ENCODE assay signal across 9 mouse cellular contexts in genomic region chr19:42201696-42202381, GRCm38 (mm10). TPM values are rescaled to one million over a fixed set of nuclear protein-coding genes. Genes with fewer than 3 reads are reported as not detected.
DNase-seq lines count a peak whose midpoint lies in the region; ATAC-seq and TF ChIP-seq lines count a peak whose summit lies in the region.
"Had no signal": no experiment of that assay in that cellular context is flagged by ENCODE, and none has a peak within 500 bp of the region (broad histone marks: within the 10 kb centered on the region; RNA-seq: fewer than 3 reads in every experiment).

Sfrp5 (minus strand) TSS chr19:42202252.

- TF ChIP-seq CTCF in liver, postnatal 0 days (IDR thresholded peaks at IDR 0.05; ENCODE audit: low read depth), result no peak

- peaks cover 68% of the 10 kb centered on the region for H3K27me3 ChIP-seq in liver, embryonic 11.5 days (replicated peaks; ENCODE audit: control insufficient read depth, insufficient read depth, low read length)
- H3K27me3 ChIP-seq in liver, postnatal 0 days (ENCODE audit: insufficient read depth, low read length), result peaks cover 55% of the 10 kb centered on the region
- H3K27me3 ChIP-seq in embryonic facial prominence, embryonic 15.5 days, result peaks cover 68% of the 10 kb centered on the region
- peaks cover 50% of the 10 kb centered on the region for H3K27me3 ChIP-seq in hindbrain, embryonic 16.5 days (replicated peaks; ENCODE audit: control insufficient read depth, insufficient read depth, low read length)
- peaks cover 38% of the 10 kb centered on the region for H3K27me3 ChIP-seq in neural tube, embryonic 14.5 days (ENCODE audit: control insufficient read depth, insufficient read depth, low read length)

- H3K4me3 ChIP-seq in liver, embryonic 11.5 days (ENCODE audit: low read depth, low read length), result peak within 1 kb of the TSS; percentile 30
- no peak within 1 kb of the TSS for H3K4me3 ChIP-seq in liver, postnatal 0 days (ENCODE audit: low read depth, low read length)
- H3K4me3 ChIP-seq in embryonic facial prominence, embryonic 15.5 days (replicated peaks), result peak within 1 kb of the TSS; percentile 25
- peak within 1 kb of the TSS; percentile 31 for H3K4me3 ChIP-seq in hindbrain, embryonic 16.5 days (ENCODE audit: low read length)
- peak within 1 kb of the TSS; percentile 29 for H3K4me3 ChIP-seq in neural tube, embryonic 14.5 days (ENCODE audit: low read depth, low read length)

- intact Hi-C loops in left cerebral cortex, postnatal 14 days (cut with DNase I), result no loop called here

- 0 out of 2 replicates have a peak, but pooled peaks cover 4% of the 10 kb centered on the region for H3K4me1 ChIP-seq in liver, embryonic 11.5 days (replicated peaks; ENCODE audit: control insufficient read depth, insufficient read depth, low read length)
- no peaks in the 10 kb centered on the region for H3K4me1 ChIP-seq in liver, postnatal 0 days (ENCODE audit: insufficient read depth)
- H3K4me1 ChIP-seq in embryonic facial prominence, embryonic 15.5 days, result peaks cover 22% of the 10 kb centered on the region
- H3K4me1 ChIP-seq in hindbrain, embryonic 16.5 days (ENCODE audit: control insufficient read depth, insufficient read depth, low read depth, low read length), result peaks cover 13% of the 10 kb centered on the region
- peaks cover 9% of the 10 kb centered on the region for H3K4me1 ChIP-seq in neural tube, embryonic 14.5 days (ENCODE audit: control insufficient read depth, insufficient read depth, low read length)

- 1% methylated on average over 60 of the region's 60 CpGs for WGBS in liver, embryonic 11.5 days
- 4% methylated on average over 56 of the region's 60 CpGs for WGBS in liver, postnatal 0 days (ENCODE audit: insufficient replicate concordance)
- WGBS in embryonic facial prominence, embryonic 15.5 days, result 1% methylated on average over 56 of the region's 60 CpGs
- under 1% methylated on average over 43 of the region's 60 CpGs for WGBS in hindbrain, embryonic 16.5 days
- WGBS in neural tube, embryonic 14.5 days, result under 1% methylated on average over 57 of the region's 60 CpGs

- no peak for TF ChIP-seq EP300 in liver, postnatal 0 days (IDR thresholded peaks at IDR 0.05; ENCODE audit: low read depth)

- H3K27ac ChIP-seq in liver, embryonic 11.5 days (ENCODE audit: low read depth, low read length), result no peak within 1 kb of the TSS
- H3K27ac ChIP-seq in liver, postnatal 0 days (ENCODE audit: low read depth), result no peak within 1 kb of the TSS
- H3K27ac ChIP-seq in embryonic facial prominence, embryonic 15.5 days (replicated peaks), result no peak within 1 kb of the TSS
- no peak within 1 kb of the TSS for H3K27ac ChIP-seq in hindbrain, embryonic 16.5 days (ENCODE audit: low read depth, low read length)
- no peak within 1 kb of the TSS for H3K27ac ChIP-seq in neural tube, embryonic 14.5 days (ENCODE audit: low read depth, low read length)

- H3K4me2 ChIP-seq in liver, embryonic 11.5 days, result peak within 1 kb of the TSS; percentile 56
- no peak within 1 kb of the TSS for H3K4me2 ChIP-seq in liver, postnatal 0 days (ENCODE audit: low read depth, low read length)
- H3K4me2 ChIP-seq in embryonic facial prominence, embryonic 15.5 days (replicated peaks), result peak within 1 kb of the TSS; percentile 44
- peak within 1 kb of the TSS; percentile 54 for H3K4me2 ChIP-seq in hindbrain, embryonic 16.5 days (ENCODE audit: low read length)
- H3K4me2 ChIP-seq in neural tube, embryonic 14.5 days (ENCODE audit: low read depth, low read length), result peak within 1 kb of the TSS; percentile 44

- no peaks in the 10 kb centered on the region for H3K9me3 ChIP-seq in liver, embryonic 11.5 days (ENCODE audit: control insufficient read depth, low read length)
- H3K9me3 ChIP-seq in liver, postnatal 0 days (ENCODE audit: low read length), result no peaks in the 10 kb centered on the region
- no peaks in the 10 kb centered on the region for H3K9me3 ChIP-seq in embryonic facial prominence, embryonic 15.5 days (replicated peaks)
- H3K9me3 ChIP-seq in hindbrain, embryonic 16.5 days (ENCODE audit: control insufficient read depth, low read length), result no peaks in the 10 kb centered on the region
- H3K9me3 ChIP-seq in neural tube, embryonic 14.5 days (ENCODE audit: control insufficient read depth, low read length), result no peaks in the 10 kb centered on the region

- peak; percentile 51 for DNase-seq in liver, embryonic 11.5 days (ENCODE audit: low spot score)
- DNase-seq in liver, postnatal 0 days, result no peak
- DNase-seq in left cerebral cortex, postnatal 14 days (ENCODE audit: low spot score in 2 of 2), result no peak
- DNase-seq in right cerebral cortex, adult 18-20 months, result no peak
- DNase-seq in spleen, adult 18-20 months, result no peak

- no peaks in the 10 kb centered on the region for H3K36me3 ChIP-seq in liver, embryonic 11.5 days (ENCODE audit: control insufficient read depth, insufficient read depth, low read length)
- H3K36me3 ChIP-seq in liver, postnatal 0 days (replicated peaks; ENCODE audit: insufficient read depth, low read length), result no peaks in the 10 kb centered on the region
- no peaks in the 10 kb centered on the region for H3K36me3 ChIP-seq in embryonic facial prominence, embryonic 15.5 days
- no peaks in the 10 kb centered on the region for H3K36me3 ChIP-seq in hindbrain, embryonic 16.5 days (ENCODE audit: control insufficient read depth, insufficient read depth, low read length)
- H3K36me3 ChIP-seq in neural tube, embryonic 14.5 days (ENCODE audit: control insufficient read depth, insufficient read depth, low read length), result no peaks in the 10 kb centered on the region

- no peak within 1 kb of the TSS for H3K9ac ChIP-seq in liver, embryonic 11.5 days (ENCODE audit: low read depth, low read length)
- no peak within 1 kb of the TSS for H3K9ac ChIP-seq in liver, postnatal 0 days (replicated peaks)
- H3K9ac ChIP-seq in embryonic facial prominence, embryonic 15.5 days, result no peak within 1 kb of the TSS
- no peak within 1 kb of the TSS for H3K9ac ChIP-seq in hindbrain, embryonic 16.5 days (ENCODE audit: low read depth, low read length)
- H3K9ac ChIP-seq in neural tube, embryonic 14.5 days (replicated peaks; ENCODE audit: low read depth, low read length), result peak within 1 kb of the TSS; percentile 41

- no peak for ATAC-seq in liver, embryonic 11.5 days (replicated peaks; ENCODE audit: low FRiP score)
- no peak for ATAC-seq in liver, postnatal 0 days
- ATAC-seq in embryonic facial prominence, embryonic 15.5 days (ENCODE audit: insufficient number of reproducible peaks, low FRiP score, low TSS enrichment, low read depth), result no peak
- peak; percentile 53; the same call in 1 of the 2 replicates for ATAC-seq in hindbrain, embryonic 16.5 days
- ATAC-seq in neural tube, embryonic 14.5 days (ENCODE audit: low read depth), result peak; percentile 53; the same call in 1 of the 2 replicates
- ATAC-seq: Patski had no signal

RNA-seq across cellular contexts. Expression of gene Sfrp5, which starts in this region (rescaled TPM):
- 3.5 and 5.2 TPM in 2 replicates for polyA plus RNA-seq in liver, embryonic 11.5 days (2014; fragmentation: Nextera tagmentation; extraction: Ambion mirVana)
- polyA plus RNA-seq in liver, postnatal 0 days (2015; fragmentation: Nextera tagmentation; extraction: Ambion mirVana), result not detected in 2 replicates
- 6.3 and 8.7 TPM in 2 replicates for polyA plus RNA-seq in embryonic facial prominence, embryonic 15.5 days (2015; fragmentation: Nextera tagmentation; extraction: Ambion mirVana)
- 2.7 and 3.5 TPM in 2 replicates for polyA plus RNA-seq in hindbrain, embryonic 16.5 days (2015; fragmentation: Nextera tagmentation; extraction: Ambion mirVana)
- polyA plus RNA-seq in neural tube, embryonic 14.5 days (2014; fragmentation: Nextera tagmentation; extraction: Ambion mirVana), result 0.21 and 13.5 TPM in 2 replicates
- total RNA-seq in left cerebral cortex, postnatal 14 days (2021), result under 1 TPM; 0.31 to 0.80 TPM

Comparison
In these comparisons a context has a peak if more than half of its experiments do, and no peak if none do; other contexts are left out.
1. ATAC-seq: peak in hindbrain, embryonic 16.5 days (single experiment) and neural tube, embryonic 14.5 days (single experiment); none in liver, embryonic 11.5 days (single experiment), liver, postnatal 0 days (single experiment) and embryonic facial prominence, embryonic 15.5 days (single experiment).